Mouse (Mus musculus) forebrain, embryonic 16.5 days (tissue): ENCODE measurements around the gene Man1a2. TPM values are rescaled to one million over a fixed set of nuclear protein-coding genes. Genes with fewer than 3 reads are reported as not detected.

Experiments used
- ATAC-seq: fragments of 200-750 bp; cut with Nextera tagmentation; 2 replicates; pipeline ENCODE4 v1.8.0; 2017; ENCODE audit warnings: mild to moderate bottlenecking, moderate library complexity
- H3K27ac ChIP-seq: fragments of 300-500 bp; sonication (generic); 2 replicates; pipeline ENCODE4 v1.5.1; 2014; ENCODE audit warnings: low read length, control low read depth
- H3K27me3 ChIP-seq: fragments of 300-500 bp; sonication (generic); replicated peaks from 2 replicates; pipeline ENCODE4 v1.6.1; 2014; ENCODE audit warnings: low read length; ENCODE audit not compliant: control insufficient read depth, insufficient read depth
- H3K36me3 ChIP-seq: fragments of 300-500 bp; sonication (generic); 2 replicates; pipeline ENCODE4 v1.6.1; 2014; ENCODE audit not compliant: control insufficient read depth, insufficient read depth
- H3K4me1 ChIP-seq: fragments of 300-500 bp; sonication (generic); replicated peaks from 2 replicates; pipeline ENCODE4 v1.6.1; 2014; ENCODE audit warnings: low read length; ENCODE audit not compliant: control insufficient read depth, insufficient read depth
- H3K4me2 ChIP-seq: fragments of 300-500 bp; sonication (generic); 2 replicates; pipeline ENCODE4 v1.6.1; 2014; ENCODE audit warnings: mild to moderate bottlenecking, low read length, control low read depth
- H3K4me3 ChIP-seq: fragments of 300-500 bp; sonication (generic); replicated peaks from 2 replicates; pipeline ENCODE4 v1.5.1; 2014; ENCODE audit warnings: mild to moderate bottlenecking, low read length, control low read depth
- H3K9ac ChIP-seq: fragments of 300-500 bp; sonication (generic); replicated peaks from 2 replicates; pipeline ENCODE4 v1.6.1; 2014; ENCODE audit warnings: low read depth, low read length, control low read depth
- H3K9me3 ChIP-seq: fragments of 300-500 bp; sonication (generic); 2 replicates; pipeline ENCODE4 v1.6.1; 2016; ENCODE audit warnings: low read length; ENCODE audit not compliant: control insufficient read depth
- WGBS: fragments of 180-500 bp; shearing (Covaris S2); extraction: QIAGEN DNeasy Blood & Tissue Kit; methylation state at CpG from one replicate; pipeline ENCODE4 v1.1.7; 2014; 5-methylcytosine and 5-hydroxymethylcytosine counted together
- polyA plus RNA-seq: library from polyadenylated mRNA; unstranded; fragments of >200 nt; fragmentation: Nextera tagmentation; extraction: Ambion mirVana; gene quantifications from 2 replicates; pipeline ENCODE4 v1.2.1, GENCODE M21; 2015

The Man1a2 gene
- polyA plus RNA-seq = 32.8 and 36.7 TPM in 2 replicates

DNA sequence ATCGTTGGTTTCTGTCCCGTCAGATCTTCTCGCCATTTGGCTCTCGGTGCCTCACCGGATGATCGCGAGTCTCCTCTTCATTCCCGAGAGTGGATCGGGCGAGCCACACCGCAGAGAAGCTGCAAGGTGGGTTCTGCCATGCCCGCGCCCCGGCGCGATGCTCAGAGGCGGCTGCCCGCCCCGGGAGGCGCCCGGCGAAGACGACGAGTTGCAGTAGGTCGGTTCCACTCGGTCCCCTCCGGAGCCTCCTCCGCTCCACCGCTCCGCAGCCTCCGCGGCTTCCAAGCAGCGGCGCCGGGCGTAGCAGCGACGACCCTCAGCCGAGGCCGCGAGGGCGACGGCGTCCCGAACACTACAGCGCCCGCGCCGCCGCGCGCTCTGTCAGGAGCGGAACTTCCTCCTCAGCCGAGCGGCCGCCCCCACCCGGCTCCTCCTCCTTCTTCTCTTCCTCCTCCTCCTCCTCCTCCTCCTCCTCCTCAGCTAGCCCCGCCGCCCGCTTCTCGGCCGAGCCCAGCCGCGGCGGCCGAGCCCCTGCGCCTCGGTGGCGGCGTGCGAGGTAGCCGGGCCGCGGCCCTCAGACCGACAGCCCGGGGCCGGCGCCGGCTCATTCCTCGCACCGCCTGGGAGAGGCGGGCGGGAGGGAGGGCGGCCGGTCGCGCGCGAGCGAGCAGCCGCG is at the start of gene Man1a2:
Gene Man1a2, minus strand, starts transcription at position 417 of the 676 bp plus-strand sequence.
- Histone ChIP-seq H3K36me3 (no peaks in the 10 kb centered on the region), H3K4me3 (peak within 1 kb of the TSS; percentile 78), H3K27ac (peak within 1 kb of the TSS; percentile 96), H3K4me1 (peaks cover 25% of the 10 kb centered on the region), H3K9me3 (no peaks in the 10 kb centered on the region), H3K9ac (peak within 1 kb of the TSS; percentile 94), H3K27me3 (no peaks in the 10 kb centered on the region), H3K4me2 (peak within 1 kb of the TSS; percentile 89)
- ATAC-seq = peak; percentile 93
- under 1% methylated on average over 74 of the region's 92 CpGs for WGBS

DNA sequence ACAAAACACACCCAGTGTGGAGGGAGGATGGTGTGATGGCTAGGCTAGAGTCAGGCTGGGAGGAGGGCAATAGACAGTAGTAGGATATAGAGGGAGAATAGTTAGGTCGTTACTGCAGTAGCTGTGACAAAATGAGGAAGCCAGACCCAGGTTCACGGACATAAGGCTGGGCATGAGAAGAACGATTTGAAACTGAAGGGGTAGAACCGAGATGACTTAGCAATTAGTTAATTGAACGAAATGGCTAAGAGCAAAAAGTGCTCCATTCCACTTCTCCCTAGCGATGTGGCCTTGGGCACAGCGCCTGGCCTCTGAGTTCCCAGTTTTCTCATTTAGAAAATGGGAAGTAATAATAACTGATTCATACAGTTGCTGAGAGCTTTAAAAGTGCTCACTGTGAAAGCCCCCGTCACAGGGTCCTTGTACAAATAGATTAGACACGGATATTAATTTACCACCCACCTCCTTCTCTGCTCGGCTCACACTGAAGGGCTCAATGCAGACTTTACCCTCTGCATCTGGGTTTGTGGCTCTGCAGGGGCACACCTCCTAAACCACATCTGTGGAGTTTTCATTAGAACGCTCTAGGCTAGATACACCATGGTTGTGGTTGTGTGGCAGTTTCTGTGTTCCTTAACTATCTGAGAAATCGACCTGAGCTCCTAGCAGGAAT is 49.3 kb upstream of the Man1a2 start:
- Histone ChIP-seq H3K4me2 (no peak overlapping the region), H3K4me3 (no peak overlapping the region), H3K9ac (no peak overlapping the region), H3K9me3 (no peaks in the 10 kb centered on the region), H3K36me3 (no peaks in the 10 kb centered on the region), H3K27me3 (no peaks in the 10 kb centered on the region), H3K4me1 (no peaks in the 10 kb centered on the region), H3K27ac (no peak overlapping the region)
- ATAC-seq = no peak
- whole genome bisulfite sequencing = 73% methylated on average over 12 of the region's 12 CpGs

GRCm38 (mm10) chr3:100731896-100732295 is 46.6 kb upstream of the Man1a2 start:
- no peak overlapping the region for H3K4me3 ChIP-seq
- no peak for ATAC-seq

DNA sequence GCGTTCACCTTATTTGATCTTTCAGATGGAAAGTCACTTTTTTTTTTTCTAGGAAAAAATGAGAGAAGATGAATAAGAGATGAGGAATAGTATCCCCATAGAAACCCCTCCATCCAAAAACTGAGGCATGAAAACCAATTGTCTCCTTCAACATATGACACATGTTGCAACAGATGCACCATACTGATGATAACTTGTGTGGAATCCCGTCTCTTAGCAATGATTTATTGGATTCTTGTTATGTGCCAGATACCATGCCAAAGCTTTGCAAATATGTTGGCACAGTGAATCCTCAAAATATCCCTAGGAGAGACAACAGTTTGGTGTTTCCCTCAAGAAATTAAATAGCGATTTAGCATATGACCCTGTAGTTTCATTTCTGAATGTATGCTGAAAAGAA is 46.0 kb upstream of the Man1a2 start:
- no peak overlapping the region for H3K4me2 ChIP-seq
- peaks cover 4% of the 10 kb centered on the region; the same call in 1 of the 2 replicates for H3K4me1 ChIP-seq
- H3K36me3 ChIP-seq = no peaks in the 10 kb centered on the region
- H3K4me3 ChIP-seq = no peak overlapping the region
- ATAC-seq = peak; percentile 39; the same call in 1 of the 2 replicates
- no peaks in the 10 kb centered on the region for H3K27me3 ChIP-seq
- no peak overlapping the region for H3K27ac ChIP-seq
- H3K9ac ChIP-seq = no peak overlapping the region
- no peaks in the 10 kb centered on the region for H3K9me3 ChIP-seq
- 70% methylated on average over 3 of the region's 3 CpGs for WGBS

More at GRCm38 (mm10) chr3:100731896-100732295, 46.6 kb upstream of the Man1a2 start:
- 95% methylated on average over 11 of the region's 11 CpGs for WGBS
- Histone ChIP-seq H3K9ac (no peak overlapping the region), H3K9me3 (no peaks in the 10 kb centered on the region), H3K27me3 (no peaks in the 10 kb centered on the region), H3K4me2 (no peak overlapping the region), H3K27ac (no peak overlapping the region), H3K4me1 (peaks cover 4% of the 10 kb centered on the region; the same call in 1 of the 2 replicates), H3K36me3 (no peaks in the 10 kb centered on the region)

DNA sequence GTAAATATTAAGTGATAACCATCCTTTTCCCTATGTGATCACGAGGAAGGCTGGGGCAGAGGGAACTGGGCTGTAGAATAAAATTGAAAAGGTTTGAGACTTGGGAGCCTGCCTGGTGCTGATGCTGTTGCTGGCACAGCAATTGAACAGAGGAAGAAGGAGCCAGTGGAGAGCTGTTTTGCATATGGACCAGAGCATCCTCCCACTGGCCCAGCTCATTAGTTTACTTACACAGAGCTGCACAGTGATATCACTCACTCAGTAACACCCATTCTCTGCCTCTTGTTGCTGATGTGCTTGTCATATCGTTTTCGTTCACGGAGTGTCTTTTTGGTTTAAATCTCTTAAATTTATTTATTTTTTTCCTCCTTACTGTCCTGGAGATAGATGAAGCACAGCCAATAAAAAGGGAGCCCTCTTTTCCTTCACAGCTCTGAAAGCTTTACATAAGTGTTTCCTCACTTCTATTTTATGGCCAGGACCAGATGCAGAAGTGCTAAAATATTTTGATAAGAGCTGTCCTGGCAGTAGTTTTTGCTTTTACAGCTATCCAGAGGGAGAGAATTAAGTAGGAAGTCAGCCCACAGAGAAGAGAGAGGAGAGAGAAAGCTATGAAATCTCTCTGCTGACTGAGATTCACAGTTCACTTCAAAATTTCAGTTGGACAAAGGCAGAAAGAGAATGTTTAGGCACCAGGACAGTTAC is 42.9 kb upstream of the Man1a2 start:
- WGBS = 65% methylated on average over 4 of the region's 4 CpGs
- H3K9ac ChIP-seq = no peak overlapping the region
- peak; percentile 71 for ATAC-seq

GRCm38 (mm10) chr3:100725960-100726674 is 40.8 kb upstream of the Man1a2 start:
- H3K27me3 ChIP-seq = no peaks in the 10 kb centered on the region
- no peak overlapping the region for H3K27ac ChIP-seq
- H3K4me3 ChIP-seq = no peak overlapping the region
- 93% methylated on average over 11 of the region's 11 CpGs for WGBS
- H3K4me1 ChIP-seq = peaks cover 4% of the 10 kb centered on the region; the same call in 1 of the 2 replicates
- no peaks in the 10 kb centered on the region for H3K36me3 ChIP-seq
- H3K4me2 ChIP-seq = no peak overlapping the region
- no peak overlapping the region for H3K9ac ChIP-seq
- peaks cover 4% of the 10 kb centered on the region; the same call in 1 of the 2 replicates for H3K9me3 ChIP-seq
- ATAC-seq = no peak

More for the DNA sequence above, 42.9 kb upstream of the Man1a2 start:
- Histone ChIP-seq H3K27ac (no peak overlapping the region), H3K27me3 (no peaks in the 10 kb centered on the region), H3K4me2 (no peak overlapping the region), H3K4me3 (no peak overlapping the region), H3K9me3 (no peaks in the 10 kb centered on the region), H3K4me1 (peaks cover 4% of the 10 kb centered on the region; the same call in 1 of the 2 replicates), H3K36me3 (no peaks in the 10 kb centered on the region)

- Histone ChIP-seq H3K27me3 (no peaks in the 10 kb centered on the region), H3K4me3 (no peak overlapping the region), H3K4me1 (no peaks in the 10 kb centered on the region), H3K36me3 (no peaks in the 10 kb centered on the region), H3K4me2 (no peak overlapping the region), H3K27ac (no peak overlapping the region), H3K9me3 (peaks cover 4% of the 10 kb centered on the region; the same call in 1 of the 2 replicates), H3K9ac (no peak overlapping the region)
- WGBS = 94% methylated on average over 4 of the region's 5 CpGs
- ATAC-seq = no peak
Observed at GRCm38 (mm10) chr3:100720786-100721300, 35.5 kb upstream of the Man1a2 start.

GRCm38 (mm10) chr3:100716241-100716640 is 30.9 kb upstream of the Man1a2 start:
- WGBS = 64% methylated on average over 7 of the region's 7 CpGs
- Histone ChIP-seq H3K4me2 (no peak overlapping the region), H3K9ac (no peak overlapping the region), H3K27me3 (no peaks in the 10 kb centered on the region), H3K36me3 (no peaks in the 10 kb centered on the region), H3K4me1 (no peaks in the 10 kb centered on the region), H3K4me3 (no peak overlapping the region), H3K27ac (no peak overlapping the region), H3K9me3 (no peaks in the 10 kb centered on the region)
- ATAC-seq = no peak
